Mouse (Mus musculus): ENCODE data around the gene Ugt1a6a.

- no peak for TF ChIP-seq CTCF (IDR thresholded peaks at IDR 0.05; ENCODE audit: borderline replicate concordance, insufficient read depth, low read length)
- TF ChIP-seq POLR2A (IDR thresholded peaks at IDR 0.05; ENCODE audit: low read depth, low read length) = no peak
These were observed 99.6 kb downstream of the Ugt1a6a start for GRCm38 (mm10) chr1:88234248-88234610.
